Mouse (Mus musculus) forebrain, embryonic 16.5 days (tissue): ENCODE data around the gene Zfp366. TPM values are rescaled to one million over a fixed set of nuclear protein-coding genes. Genes with fewer than 3 reads are reported as not detected.

ENCODE experiments used
- ATAC-seq: fragments of 200-750 bp; cut with Nextera tagmentation; 2 replicates; pipeline ENCODE4 v1.8.0; 2017; ENCODE audit warnings: mild to moderate bottlenecking, moderate library complexity
- H3K27ac ChIP-seq: fragments of 300-500 bp; sonication (generic); 2 replicates; pipeline ENCODE4 v1.5.1; 2014; ENCODE audit warnings: low read length, control low read depth
- H3K27me3 ChIP-seq: fragments of 300-500 bp; sonication (generic); replicated peaks from 2 replicates; pipeline ENCODE4 v1.6.1; 2014; ENCODE audit warnings: low read length; ENCODE audit not compliant: control insufficient read depth, insufficient read depth
- H3K36me3 ChIP-seq: fragments of 300-500 bp; sonication (generic); 2 replicates; pipeline ENCODE4 v1.6.1; 2014; ENCODE audit not compliant: control insufficient read depth, insufficient read depth
- H3K4me1 ChIP-seq: fragments of 300-500 bp; sonication (generic); replicated peaks from 2 replicates; pipeline ENCODE4 v1.6.1; 2014; ENCODE audit warnings: low read length; ENCODE audit not compliant: control insufficient read depth, insufficient read depth
- H3K4me2 ChIP-seq: fragments of 300-500 bp; sonication (generic); 2 replicates; pipeline ENCODE4 v1.6.1; 2014; ENCODE audit warnings: mild to moderate bottlenecking, low read length, control low read depth
- H3K4me3 ChIP-seq: fragments of 300-500 bp; sonication (generic); replicated peaks from 2 replicates; pipeline ENCODE4 v1.5.1; 2014; ENCODE audit warnings: mild to moderate bottlenecking, low read length, control low read depth
- H3K9ac ChIP-seq: fragments of 300-500 bp; sonication (generic); replicated peaks from 2 replicates; pipeline ENCODE4 v1.6.1; 2014; ENCODE audit warnings: low read depth, low read length, control low read depth
- H3K9me3 ChIP-seq: fragments of 300-500 bp; sonication (generic); 2 replicates; pipeline ENCODE4 v1.6.1; 2016; ENCODE audit warnings: low read length; ENCODE audit not compliant: control insufficient read depth
- WGBS: fragments of 180-500 bp; shearing (Covaris S2); extraction: QIAGEN DNeasy Blood & Tissue Kit; methylation state at CpG from one replicate; pipeline ENCODE4 v1.1.7; 2014; 5-methylcytosine and 5-hydroxymethylcytosine counted together
- polyA plus RNA-seq: library from polyadenylated mRNA; unstranded; fragments of >200 nt; fragmentation: Nextera tagmentation; extraction: Ambion mirVana; gene quantifications from 2 replicates; pipeline ENCODE4 v1.2.1, GENCODE M21; 2015

Gene Zfp366
- polyA plus RNA-seq, 1 experiment from 2014 or later = 0.56 TPM

DNA sequence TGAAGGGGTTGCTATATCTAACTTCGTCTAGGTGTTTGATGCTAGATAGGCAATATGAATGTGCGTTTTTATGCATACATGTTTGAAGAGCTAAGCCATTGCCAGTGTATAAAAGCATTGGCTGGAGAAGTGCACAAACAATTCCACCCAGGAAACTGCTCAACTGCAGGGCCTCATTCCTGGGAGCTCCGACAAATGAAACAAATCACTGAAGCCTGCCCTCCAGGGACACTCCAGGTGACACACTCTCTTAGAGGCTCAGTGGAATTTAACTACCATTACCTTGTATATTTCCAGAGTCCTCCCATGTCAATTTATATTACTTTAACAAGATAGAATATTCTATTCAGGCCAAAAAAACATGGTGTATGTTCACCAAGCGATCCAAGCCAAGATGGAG, 35.0 kb downstream of the Zfp366 start:
- ATAC-seq = no peak
- H3K27me3 ChIP-seq = no peaks in the 10 kb centered on the region
- no peak overlapping the region for H3K4me3 ChIP-seq
- no peaks in the 10 kb centered on the region for H3K36me3 ChIP-seq
- no peak overlapping the region for H3K4me2 ChIP-seq
- H3K9ac ChIP-seq = no peak overlapping the region
- H3K27ac ChIP-seq = no peak overlapping the region
- no peaks in the 10 kb centered on the region for H3K9me3 ChIP-seq
- H3K4me1 ChIP-seq = no peaks in the 10 kb centered on the region
- WGBS = 93% methylated on average over 4 of the region's 4 CpGs

DNA sequence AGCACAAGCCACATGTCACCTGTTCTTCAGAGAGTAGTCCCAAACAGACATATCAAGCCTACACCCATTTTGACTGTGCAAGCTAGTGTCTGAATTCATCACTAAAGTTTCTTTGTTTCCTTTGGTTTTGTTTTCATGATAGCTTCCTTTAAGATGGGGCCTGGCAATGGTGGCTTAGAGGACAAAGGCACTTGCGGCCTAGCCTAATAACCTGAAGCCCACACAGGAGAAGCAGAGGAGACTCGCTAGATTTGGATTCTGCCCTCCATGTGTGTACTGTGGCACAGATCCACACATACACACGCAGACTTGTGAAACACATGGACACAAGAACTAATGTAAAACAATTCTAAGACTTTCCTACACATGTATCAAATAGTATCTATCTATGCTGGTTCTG, 37.4 kb downstream of the Zfp366 start:
- H3K27ac ChIP-seq = no peak overlapping the region
- H3K27me3 ChIP-seq = no peaks in the 10 kb centered on the region
- WGBS = 90% methylated on average over 3 of the region's 3 CpGs
- H3K36me3 ChIP-seq = no peaks in the 10 kb centered on the region
- H3K4me1 ChIP-seq = no peaks in the 10 kb centered on the region
- H3K4me2 ChIP-seq = no peak overlapping the region
- no peak overlapping the region for H3K9ac ChIP-seq
- ATAC-seq = no peak
- H3K9me3 ChIP-seq = no peaks in the 10 kb centered on the region
- H3K4me3 ChIP-seq = no peak overlapping the region

GRCm38 (mm10) chr13:99222476-99222875, 37.9 kb downstream of the Zfp366 start:
- H3K4me2 ChIP-seq = no peak overlapping the region
- no peaks in the 10 kb centered on the region for H3K4me1 ChIP-seq
- no peaks in the 10 kb centered on the region for H3K9me3 ChIP-seq
- no peaks in the 10 kb centered on the region for H3K36me3 ChIP-seq
- H3K9ac ChIP-seq = no peak overlapping the region
- no peak overlapping the region for H3K27ac ChIP-seq
- no peak overlapping the region for H3K4me3 ChIP-seq
- no peaks in the 10 kb centered on the region for H3K27me3 ChIP-seq
- no peak for ATAC-seq
- WGBS = 87% methylated on average over 5 of the region's 5 CpGs

DNA sequence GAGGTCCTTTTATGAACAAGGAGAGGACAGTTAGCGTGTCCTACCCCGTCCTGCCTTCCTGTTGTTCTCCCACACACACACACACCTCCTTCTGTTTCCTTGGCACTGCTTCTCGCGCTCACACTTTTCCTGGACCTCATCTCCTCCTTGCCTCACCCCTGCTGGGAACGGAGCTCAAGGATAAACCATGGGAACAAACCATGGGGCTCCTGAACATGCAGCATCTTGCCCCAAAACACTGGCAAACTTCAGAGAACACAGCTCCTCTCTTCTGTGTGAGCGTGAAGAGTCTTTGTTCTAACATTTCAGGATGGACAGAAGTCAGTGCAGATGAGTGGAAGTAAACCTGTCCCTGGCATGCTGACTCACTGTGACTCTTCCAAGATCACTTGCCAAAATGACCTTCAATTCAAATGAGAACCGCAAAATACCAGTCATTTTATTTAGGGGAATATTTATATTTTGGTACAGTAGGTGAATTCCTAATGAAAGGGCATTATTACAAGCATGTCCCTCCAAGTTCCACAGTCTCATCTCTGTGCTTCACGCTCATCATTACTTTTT, 38.8 kb downstream of the Zfp366 start:
- no peak overlapping the region for H3K27ac ChIP-seq
- no peak overlapping the region for H3K9ac ChIP-seq
- H3K4me2 ChIP-seq = no peak overlapping the region
- no peak overlapping the region for H3K4me3 ChIP-seq
- ATAC-seq = no peak
- H3K36me3 ChIP-seq = no peaks in the 10 kb centered on the region
- 64% methylated on average over 8 of the region's 8 CpGs for WGBS
- H3K9me3 ChIP-seq = no peaks in the 10 kb centered on the region
- no peaks in the 10 kb centered on the region for H3K4me1 ChIP-seq
- no peaks in the 10 kb centered on the region for H3K27me3 ChIP-seq

GRCm38 (mm10) chr13:99223917-99224316, 39.3 kb downstream of the Zfp366 start:
- Histone ChIP-seq H3K4me2 (no peak overlapping the region), H3K4me3 (no peak overlapping the region), H3K36me3 (no peaks in the 10 kb centered on the region), H3K4me1 (no peaks in the 10 kb centered on the region), H3K27me3 (no peaks in the 10 kb centered on the region), H3K27ac (no peak overlapping the region), H3K9ac (no peak overlapping the region), H3K9me3 (no peaks in the 10 kb centered on the region)
- no peak for ATAC-seq
- WGBS = 96% methylated on average over 8 of the region's 8 CpGs

- no peak overlapping the region for H3K27ac ChIP-seq
- no peaks in the 10 kb centered on the region for H3K9me3 ChIP-seq
- no peaks in the 10 kb centered on the region for H3K36me3 ChIP-seq
- 82% methylated on average over 10 of the region's 10 CpGs for WGBS
- no peak overlapping the region for H3K9ac ChIP-seq
- H3K4me2 ChIP-seq = no peak overlapping the region
- no peak for ATAC-seq
- H3K27me3 ChIP-seq = no peaks in the 10 kb centered on the region
- no peak overlapping the region for H3K4me3 ChIP-seq
- H3K4me1 ChIP-seq = no peaks in the 10 kb centered on the region
Observed at GRCm38 (mm10) chr13:99225374-99226240, 41.0 kb downstream of the Zfp366 start.

GRCm38 (mm10) chr13:99226809-99227208, 42.2 kb downstream of the Zfp366 start:
- ATAC-seq = no peak
- H3K36me3 ChIP-seq = no peaks in the 10 kb centered on the region
- no peak overlapping the region for H3K4me3 ChIP-seq
- H3K27me3 ChIP-seq = no peaks in the 10 kb centered on the region
- H3K9me3 ChIP-seq = no peaks in the 10 kb centered on the region
- WGBS = 84% methylated on average over 3 of the region's 3 CpGs
- no peak overlapping the region for H3K4me2 ChIP-seq
- no peaks in the 10 kb centered on the region for H3K4me1 ChIP-seq
- H3K9ac ChIP-seq = no peak overlapping the region
- no peak overlapping the region for H3K27ac ChIP-seq

- Histone ChIP-seq H3K4me1 (no peaks in the 10 kb centered on the region), H3K27ac (no peak overlapping the region), H3K36me3 (no peaks in the 10 kb centered on the region), H3K4me3 (no peak overlapping the region), H3K4me2 (no peak overlapping the region), H3K9me3 (no peaks in the 10 kb centered on the region), H3K27me3 (no peaks in the 10 kb centered on the region), H3K9ac (no peak overlapping the region)
- no peak for ATAC-seq
- 88% methylated on average over 16 of the region's 16 CpGs for WGBS
Observed at GRCm38 (mm10) chr13:99227456-99228250, 43.0 kb downstream of the Zfp366 start.

GRCm38 (mm10) chr13:99228821-99229570, 44.4 kb downstream of the Zfp366 start:
- WGBS = 94% methylated on average over 35 of the region's 35 CpGs
- Histone ChIP-seq H3K9me3 (no peaks in the 10 kb centered on the region), H3K4me3 (no peak overlapping the region), H3K9ac (no peak overlapping the region), H3K27me3 (no peaks in the 10 kb centered on the region), H3K27ac (no peak overlapping the region), H3K4me1 (no peaks in the 10 kb centered on the region), H3K36me3 (no peaks in the 10 kb centered on the region), H3K4me2 (no peak overlapping the region)
- no peak for ATAC-seq
